Mouse (Mus musculus) limb, embryonic 12.5 days (tissue): Measurements from ENCODE around the gene Adat2. TPM values are rescaled to one million over a fixed set of nuclear protein-coding genes. Genes with fewer than 3 reads are reported as not detected.

Experiments used
- ATAC-seq: fragments of 200-750 bp; cut with Nextera tagmentation; 2 replicates; pipeline ENCODE4 v1.8.0; 2017; ENCODE audit warnings: low read depth, moderate TSS enrichment; ENCODE audit not compliant: insufficient number of reproducible peaks, insufficient read depth, low FRiP score, low TSS enrichment
- H3K27ac ChIP-seq: fragments of 300-500 bp; sonication (generic); 2 replicates; pipeline ENCODE4 v1.5.1; 2016; ENCODE audit warnings: mild to moderate bottlenecking, moderate library complexity
- H3K27me3 ChIP-seq: fragments of 300-500 bp; sonication (generic); 2 replicates; pipeline ENCODE4 v1.6.1; 2016; ENCODE audit warnings: mild to moderate bottlenecking, moderate library complexity
- H3K36me3 ChIP-seq: fragments of 300-500 bp; sonication (generic); 2 replicates; pipeline ENCODE4 v1.6.1; 2016; ENCODE audit warnings: mild to moderate bottlenecking, moderate library complexity
- H3K4me1 ChIP-seq: fragments of 300-500 bp; sonication (generic); replicated peaks from 2 replicates; pipeline ENCODE4 v1.6.1; 2016
- H3K4me2 ChIP-seq: fragments of 300-500 bp; sonication (generic); 2 replicates; pipeline ENCODE4 v1.6.1; 2016; ENCODE audit warnings: mild to moderate bottlenecking, moderate library complexity
- H3K4me3 ChIP-seq: fragments of 300-500 bp; sonication (generic); replicated peaks from 2 replicates; pipeline ENCODE4 v1.5.1; 2016; ENCODE audit warnings: mild to moderate bottlenecking
- H3K9ac ChIP-seq: fragments of 300-500 bp; sonication (generic); replicated peaks from 2 replicates; pipeline ENCODE4 v1.6.1; 2016; ENCODE audit warnings: mild to moderate bottlenecking, moderate library complexity
- H3K9me3 ChIP-seq: fragments of 300-500 bp; sonication (generic); 2 replicates; pipeline ENCODE4 v1.6.1; 2016; ENCODE audit warnings: mild to moderate bottlenecking, moderate library complexity
- WGBS: fragments of 180-500 bp; shearing (Covaris S2); methylation state at CpG from one replicate; pipeline ENCODE4 v1.1.7; 2016; 5-methylcytosine and 5-hydroxymethylcytosine counted together
- polyA plus RNA-seq: library from polyadenylated mRNA; unstranded; fragments of >200 nt; fragmentation: Nextera tagmentation; extraction: Ambion mirVana; gene quantifications from 2 replicates; pipeline ENCODE4 v1.2.1, GENCODE M21; 2016

Gene Adat2
- polyA plus RNA-seq = 3.8 and 5.4 TPM in 2 replicates

- H3K27ac ChIP-seq = peak within 1 kb of the TSS; percentile 75
- peak within 1 kb of the TSS; percentile 68 for H3K4me2 ChIP-seq
- WGBS = 1% methylated on average over 51 of the region's 51 CpGs
- no peaks in the 10 kb centered on the region for H3K27me3 ChIP-seq
- H3K36me3 ChIP-seq = no peaks in the 10 kb centered on the region
- peak within 1 kb of the TSS; percentile 65 for H3K4me3 ChIP-seq
- peak; percentile 94 for ATAC-seq
- peaks cover 5% of the 10 kb centered on the region for H3K4me1 ChIP-seq
- peak within 1 kb of the TSS; percentile 77 for H3K9ac ChIP-seq
- H3K9me3 ChIP-seq = no peaks in the 10 kb centered on the region
Observed at GRCm38 (mm10) chr10:13552646-13553497, at the start of gene Adat2, which contains the start of gene Pex3. Gene Adat2 (plus strand): TSS chr10:13552894. Gene Pex3 (minus strand): TSS chr10:13553142.

DNA sequence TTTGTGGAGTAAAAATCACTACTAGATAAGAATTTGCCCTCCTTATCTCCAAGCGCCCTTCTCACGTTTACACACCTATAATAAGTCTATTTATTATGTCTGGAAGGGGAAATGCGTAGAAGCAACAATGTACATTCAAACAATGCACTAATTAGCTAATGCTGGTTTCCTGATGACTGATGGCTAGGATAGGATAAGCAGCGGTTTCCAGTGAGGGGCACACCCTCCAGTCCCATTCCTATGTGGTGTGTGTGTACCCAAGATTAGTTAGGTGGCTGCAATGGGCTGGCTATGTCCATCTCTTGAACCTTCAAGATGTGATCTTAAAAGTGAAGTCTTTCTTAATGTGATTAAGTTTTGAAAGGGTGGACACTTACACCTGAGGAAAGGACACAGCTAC, 30.8 kb upstream of the Adat2 start:
- H3K36me3 ChIP-seq = peaks cover 9% of the 10 kb centered on the region; the same call in 1 of the 2 replicates
- no peak overlapping the region for H3K4me2 ChIP-seq
- H3K4me1 ChIP-seq = no peaks in the 10 kb centered on the region
- no peaks in the 10 kb centered on the region for H3K9me3 ChIP-seq
- no peak overlapping the region for H3K27ac ChIP-seq
- no peak for ATAC-seq
- H3K27me3 ChIP-seq = no peaks in the 10 kb centered on the region
- 83% methylated on average over 4 of the region's 4 CpGs for WGBS
- no peak overlapping the region for H3K4me3 ChIP-seq
- no peak overlapping the region for H3K9ac ChIP-seq

DNA sequence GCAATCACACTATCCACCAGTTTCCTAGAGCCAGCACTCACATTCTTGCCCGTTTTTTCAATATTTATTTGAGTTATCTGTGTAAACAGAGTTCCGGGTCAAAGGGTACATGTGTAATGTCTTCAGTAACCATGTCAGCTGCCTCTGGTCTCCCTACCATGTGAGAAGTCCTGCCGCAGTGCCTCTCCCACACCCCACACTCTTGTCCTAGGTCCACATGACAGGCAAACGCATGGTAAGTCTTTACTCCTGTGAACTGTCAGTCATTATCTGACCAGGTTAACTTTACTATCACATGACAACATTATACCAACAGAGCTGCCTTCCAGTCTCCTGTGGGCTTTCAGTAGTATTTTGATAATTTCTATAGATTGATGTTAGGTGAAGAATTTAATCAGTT, 24.5 kb upstream of the Adat2 start:
- peaks cover 45% of the 10 kb centered on the region; the same call in 1 of the 2 replicates for H3K36me3 ChIP-seq
- no peak overlapping the region for H3K9ac ChIP-seq
- H3K4me2 ChIP-seq = no peak overlapping the region
- H3K4me1 ChIP-seq = no peaks in the 10 kb centered on the region
- H3K4me3 ChIP-seq = no peak overlapping the region
- 93% methylated on average over 4 of the region's 4 CpGs for WGBS
- H3K27me3 ChIP-seq = no peaks in the 10 kb centered on the region
- no peaks in the 10 kb centered on the region for H3K9me3 ChIP-seq
- no peak overlapping the region for H3K27ac ChIP-seq
- ATAC-seq = no peak

DNA sequence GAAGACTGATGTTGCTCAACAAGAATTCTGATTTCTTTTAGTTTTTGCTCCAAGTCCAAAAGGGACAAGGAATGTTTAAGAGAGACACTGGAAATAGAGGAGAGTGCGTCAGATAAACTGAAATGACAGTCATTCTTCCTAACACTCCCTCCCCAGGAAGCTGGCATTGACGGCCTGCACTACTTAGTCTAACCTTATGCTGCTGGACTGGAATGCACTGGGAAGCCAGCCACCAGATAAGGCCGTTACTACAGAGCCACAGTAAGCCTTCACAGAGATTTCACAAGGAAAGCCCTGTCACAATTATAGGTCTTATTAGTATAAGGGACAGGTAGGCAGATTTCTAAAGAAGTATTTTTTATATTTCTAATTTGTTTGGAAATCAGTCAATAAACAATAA, 17.9 kb upstream of the Adat2 start:
- Histone ChIP-seq H3K4me2 (no peak overlapping the region), H3K4me3 (no peak overlapping the region), H3K27ac (no peak overlapping the region), H3K9me3 (no peaks in the 10 kb centered on the region), H3K27me3 (no peaks in the 10 kb centered on the region), H3K36me3 (peaks cover 50% of the 10 kb centered on the region), H3K4me1 (no peaks in the 10 kb centered on the region), H3K9ac (no peak overlapping the region)
- ATAC-seq = no peak
- WGBS = 90% methylated on average over 3 of the region's 3 CpGs

DNA sequence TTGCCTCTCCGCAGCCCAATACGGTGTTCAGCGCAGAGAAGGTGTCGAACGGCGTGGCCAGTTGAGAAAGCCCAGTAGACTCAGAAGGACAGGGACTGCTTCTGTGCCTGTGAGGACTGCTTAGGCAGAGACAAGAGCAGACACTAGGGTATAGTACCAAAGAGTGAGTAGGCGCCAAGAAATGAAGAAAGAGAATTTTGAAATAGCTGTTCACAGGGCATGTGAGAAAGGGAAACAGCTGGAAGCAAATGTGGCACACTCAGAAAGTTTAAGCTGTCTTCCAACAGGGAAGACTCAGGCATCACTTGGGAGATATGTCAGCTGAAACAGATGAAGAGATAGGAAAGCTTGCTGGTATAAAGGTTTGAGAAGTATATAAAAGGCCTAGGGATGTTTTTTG, 16.0 kb upstream of the Adat2 start:
- H3K9me3 ChIP-seq = no peaks in the 10 kb centered on the region
- no peak for ATAC-seq
- no peaks in the 10 kb centered on the region for H3K4me1 ChIP-seq
- no peak overlapping the region for H3K4me3 ChIP-seq
- 96% methylated on average over 7 of the region's 7 CpGs for WGBS
- H3K27me3 ChIP-seq = no peaks in the 10 kb centered on the region
- no peak overlapping the region for H3K27ac ChIP-seq
- no peak overlapping the region for H3K9ac ChIP-seq
- H3K4me2 ChIP-seq = no peak overlapping the region
- H3K36me3 ChIP-seq = peaks cover 46% of the 10 kb centered on the region

GRCm38 (mm10) chr10:13539769-13540333, 12.8 kb upstream of the Adat2 start:
- Histone ChIP-seq H3K4me1 (no peaks in the 10 kb centered on the region), H3K27ac (no peak overlapping the region), H3K9me3 (no peaks in the 10 kb centered on the region), H3K9ac (no peak overlapping the region), H3K27me3 (no peaks in the 10 kb centered on the region), H3K4me2 (no peak overlapping the region), H3K4me3 (no peak overlapping the region), H3K36me3 (peaks cover 38% of the 10 kb centered on the region)
- ATAC-seq = no peak
- WGBS = 94% methylated on average over 7 of the region's 7 CpGs

DNA sequence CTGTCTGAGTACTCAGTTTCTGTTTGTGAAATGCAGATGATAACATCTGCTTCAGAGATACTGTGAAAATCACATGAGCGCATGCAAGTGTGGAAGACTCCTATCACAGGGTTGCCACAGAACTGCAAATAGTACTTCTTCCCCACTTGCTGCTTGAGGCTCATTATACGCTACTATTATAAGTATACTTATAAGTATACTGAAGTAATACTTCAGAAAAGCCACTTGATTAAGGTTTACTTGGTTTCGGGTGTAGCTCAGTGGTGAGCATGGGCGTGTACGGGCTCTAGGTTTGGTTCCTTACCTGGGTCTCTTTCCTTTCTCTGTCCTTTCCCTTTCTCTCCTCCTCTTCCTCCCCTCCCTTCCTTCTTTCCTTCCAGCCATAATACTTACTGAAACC, 11.0 kb upstream of the Adat2 start:
- H3K9me3 ChIP-seq = no peaks in the 10 kb centered on the region
- H3K4me1 ChIP-seq = no peaks in the 10 kb centered on the region
- no peak overlapping the region for H3K4me3 ChIP-seq
- WGBS = 94% methylated on average over 5 of the region's 5 CpGs
- H3K27ac ChIP-seq = no peak overlapping the region
- no peak overlapping the region for H3K4me2 ChIP-seq
- no peaks in the 10 kb centered on the region for H3K27me3 ChIP-seq
- H3K36me3 ChIP-seq = peaks cover 33% of the 10 kb centered on the region
- H3K9ac ChIP-seq = no peak overlapping the region
- ATAC-seq = no peak

DNA sequence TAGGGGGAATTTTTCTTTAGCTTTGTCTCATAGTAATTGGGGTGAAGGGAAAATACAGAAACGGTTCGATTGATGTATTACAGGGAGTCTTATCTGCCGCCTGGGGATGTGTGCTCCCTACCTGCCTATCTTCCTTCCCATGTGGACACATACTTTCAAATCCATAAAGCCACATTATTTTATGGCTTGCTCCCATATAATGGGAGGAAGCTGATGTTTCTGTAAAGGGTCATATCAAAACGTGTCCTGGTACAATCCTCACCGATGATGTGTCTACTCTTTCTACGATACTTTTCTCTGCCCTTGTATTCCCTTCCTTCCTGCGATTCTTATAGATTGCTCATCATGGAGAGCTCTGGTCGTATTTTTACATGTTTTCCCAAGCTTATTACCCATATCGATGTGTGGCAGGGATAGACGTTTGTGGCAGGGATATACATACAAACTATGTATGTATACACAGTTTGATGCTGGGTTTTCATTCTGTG, 848 bp downstream of the Adat2 start:
- H3K4me3 ChIP-seq = peak overlapping the region; percentile 65
- no peaks in the 10 kb centered on the region for H3K9me3 ChIP-seq
- no peak overlapping the region; the same call in 1 of the 2 replicates for H3K27ac ChIP-seq
- H3K36me3 ChIP-seq = no peaks in the 10 kb centered on the region
- no peaks in the 10 kb centered on the region for H3K27me3 ChIP-seq
- peaks cover 5% of the 10 kb centered on the region for H3K4me1 ChIP-seq
- H3K4me2 ChIP-seq = peak overlapping the region; percentile 68
- ATAC-seq = 0 out of 2 replicates have a peak, but pooled peaks have one; percentile 11
- H3K9ac ChIP-seq = peak overlapping the region; percentile 77
- 33% methylated on average over 10 of the region's 10 CpGs for WGBS

DNA sequence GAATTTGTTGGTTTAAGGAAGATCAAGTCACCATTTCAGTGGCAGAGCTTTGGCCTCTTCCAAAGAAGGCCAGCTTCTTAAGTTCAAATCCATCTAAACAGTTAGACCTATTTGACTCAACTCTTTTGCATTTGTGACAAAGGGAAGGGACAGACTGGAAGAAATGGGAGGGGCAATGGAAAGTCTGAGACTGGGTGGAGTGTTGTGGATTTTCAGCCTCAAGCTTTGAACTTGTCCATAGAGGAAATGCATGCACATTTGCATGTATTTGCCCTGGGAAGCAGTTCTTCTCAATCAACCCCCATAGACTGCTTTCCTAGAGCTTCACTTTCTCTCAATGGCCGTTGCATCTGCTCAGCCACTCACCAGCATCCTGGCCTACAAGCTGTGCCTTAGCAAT, 1.6 kb downstream of the Adat2 start:
- Histone ChIP-seq H3K27ac (no peak overlapping the region), H3K4me2 (no peak overlapping the region), H3K9ac (no peak overlapping the region), H3K27me3 (no peaks in the 10 kb centered on the region), H3K36me3 (no peaks in the 10 kb centered on the region), H3K9me3 (no peaks in the 10 kb centered on the region), H3K4me1 (peaks cover 5% of the 10 kb centered on the region), H3K4me3 (no peak overlapping the region)
- WGBS = 87% methylated on average over 1 of the region's 1 CpGs
- ATAC-seq = no peak

DNA sequence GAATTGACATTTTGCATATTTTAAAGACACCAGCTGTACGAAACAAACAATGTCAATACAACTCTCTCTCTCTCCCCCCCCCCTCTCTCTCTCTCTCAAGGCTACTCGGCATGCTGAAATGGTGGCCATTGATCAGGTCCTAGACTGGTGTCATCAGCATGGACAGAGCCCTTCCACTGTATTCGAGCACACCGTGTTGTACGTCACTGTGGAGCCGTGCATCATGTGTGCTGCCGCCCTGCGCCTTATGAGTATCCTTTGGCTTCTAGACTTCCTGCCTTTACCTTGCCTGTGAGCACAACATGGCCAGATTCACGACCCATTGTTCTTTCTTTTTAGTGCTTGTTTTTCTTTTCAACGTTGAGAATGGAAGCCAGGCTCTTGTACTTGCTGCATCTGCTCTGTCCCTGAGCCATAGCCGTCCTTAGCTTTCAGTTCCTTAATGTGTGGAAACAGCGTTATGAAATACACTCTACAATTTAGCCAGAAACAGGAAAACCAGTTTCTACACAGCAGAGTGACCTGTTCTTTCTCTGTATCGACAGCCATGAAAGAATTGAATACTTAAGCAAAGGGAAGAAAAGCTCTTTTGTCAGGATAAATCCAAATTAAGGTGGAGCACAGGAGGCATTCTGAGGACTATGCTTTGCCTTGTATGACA, 7.5 kb downstream of the Adat2 start:
- Histone ChIP-seq H3K9ac (no peak overlapping the region), H3K27ac (no peak overlapping the region), H3K27me3 (no peaks in the 10 kb centered on the region), H3K4me3 (no peak overlapping the region), H3K9me3 (no peaks in the 10 kb centered on the region), H3K4me2 (no peak overlapping the region), H3K36me3 (peaks cover 33% of the 10 kb centered on the region), H3K4me1 (peaks cover 4% of the 10 kb centered on the region; the same call in 1 of the 2 replicates)
- ATAC-seq = no peak
- WGBS = 91% methylated on average over 13 of the region's 13 CpGs
